Mouse (Mus musculus) gastrocnemius, adult 2 months (tissue): ENCODE results near the gene Ikbke. TPM values are rescaled to one million over a fixed set of nuclear protein-coding genes. Genes with fewer than 3 reads are reported as not detected.
A peak's percentile ranks its signal among the peaks of the same experiment; 100 is the strongest.
"Not testable (repeated sequence)": the region's sequence is repeated elsewhere in the genome, so short reads cannot be mapped to it uniquely, and the experiment has no call there.

Experiments
- DNase-seq: peaks from one replicate; pipeline ENCODE4 v3.0.0; 2022
- H3K27ac ChIP-seq: fragments of 200-600 bp; 2 replicates; pipeline ENCODE4 v1.8.1; 2022; ENCODE audit warnings: mild to moderate bottlenecking
- H3K4me3 ChIP-seq: fragments of 200-600 bp; 2 replicates; pipeline ENCODE4 v1.8.1; 2022; ENCODE audit warnings: mild to moderate bottlenecking, moderate library complexity
- CTCF ChIP-seq: fragments of 200-600 bp; IDR thresholded peaks from 2 replicates; pipeline ENCODE4 v1.8.1; 2022; ENCODE audit warnings: antibody characterized with exemption, mild to moderate bottlenecking, moderate library complexity
- intact Hi-C: fragments of 180-260 bp; cut with DNase I; formaldehyde crosslinking; loops from one replicate; pipeline ENCODE4 v1.15.1; 2025
- total RNA-seq, 2 experiments: library from RNA; stranded (reverse); gene quantifications; 2 replicates each; pipeline ENCODE4 v1.2.3; 2021

Gene Ikbke
- total RNA-seq, 2 experiments from 2014 or later: 0.46 to 1.1 TPM

DNA sequence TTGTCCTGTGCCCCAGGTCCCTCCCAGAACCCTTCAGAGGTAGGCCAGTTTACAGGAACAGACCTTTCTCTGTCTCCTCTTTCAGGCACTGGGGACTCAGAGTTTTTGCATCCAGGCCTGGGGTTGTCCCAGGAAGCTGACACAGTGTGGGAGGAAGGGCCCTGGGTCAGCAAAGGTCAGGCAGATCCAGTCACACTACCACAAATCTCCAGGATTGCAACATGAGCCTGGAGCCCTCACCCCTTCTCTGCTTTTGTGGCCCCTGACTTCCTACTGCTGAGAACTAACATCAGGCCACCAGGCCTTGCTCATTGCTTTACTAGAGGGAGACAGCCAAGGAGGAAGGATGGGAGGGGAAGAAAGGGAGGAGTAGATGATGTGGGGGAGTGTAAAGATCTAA lies 2.6 kb downstream of the Ikbke start:
- intact Hi-C loops: no loop called here
- Histone ChIP-seq H3K27ac (no peak overlapping the region), H3K4me3 (no peak overlapping the region)
- TF ChIP-seq CTCF: no peak
- no peak for DNase-seq

GRCm38 (mm10) chr1:131275577-131275976 lies 3.8 kb downstream of the Ikbke start:
- intact Hi-C loops: no loop called here
- H3K4me3 ChIP-seq: no peak overlapping the region
- H3K27ac ChIP-seq: no peak overlapping the region
- TF ChIP-seq CTCF: no peak
- no peak for DNase-seq

- intact Hi-C loops: no loop called here
- no peak for DNase-seq
- TF ChIP-seq CTCF: no peak
- H3K27ac ChIP-seq: no peak overlapping the region
- H3K4me3 ChIP-seq: no peak overlapping the region
These were observed 4.5 kb downstream of the Ikbke start for GRCm38 (mm10) chr1:131274725-131275539.

- TF ChIP-seq CTCF: peak; percentile 91
These were observed 9.4 kb downstream of the Ikbke start for GRCm38 (mm10) chr1:131269797-131270578.

DNA sequence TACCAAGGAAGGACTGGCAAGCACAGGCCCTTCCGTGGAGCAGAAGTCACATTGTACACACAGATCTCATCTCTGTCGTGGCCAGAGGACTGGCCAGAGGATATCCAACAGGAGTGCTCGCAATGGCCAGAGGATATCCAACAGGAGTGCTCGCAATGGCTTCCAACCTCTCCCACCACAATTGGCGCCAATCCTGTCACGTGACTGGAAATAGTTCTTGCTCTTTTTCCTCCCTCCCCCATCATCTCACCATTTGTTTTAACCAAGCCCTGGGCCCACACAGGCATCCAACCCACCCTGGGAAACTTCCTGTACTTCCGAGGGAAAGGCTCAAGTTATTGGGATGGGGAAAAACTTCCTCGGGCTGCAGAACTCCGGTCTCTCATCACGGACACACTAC lies 10.6 kb downstream of the Ikbke start:
- no peak for TF ChIP-seq CTCF
- intact Hi-C loops: loop anchor here (10.0 kb wide), 1 partner anchor 394 kb away; no protein-coding TSS in a partner anchor

More at GRCm38 (mm10) chr1:131269797-131270578, 9.4 kb downstream of the Ikbke start:
- Histone ChIP-seq H3K4me3 (no peak overlapping the region), H3K27ac (no peak overlapping the region)
- intact Hi-C loops: loop anchor here (10.0 kb wide), 1 partner anchor 395 kb away; no protein-coding TSS in a partner anchor
- DNase-seq: peak; percentile 62

GRCm38 (mm10) chr1:131263905-131264304 lies 15.5 kb downstream of the Ikbke start:
- intact Hi-C loops: loop anchor here (5.0 to 10.0 kb wide), 2 partner anchors 147 to 389 kb away; no protein-coding TSS in a partner anchor
- DNase-seq: no peak
- Histone ChIP-seq H3K4me3 (no peak overlapping the region), H3K27ac (no peak overlapping the region)
- TF ChIP-seq CTCF: no peak

More for the DNA sequence above, 10.6 kb downstream of the Ikbke start:
- Histone ChIP-seq H3K27ac (no peak overlapping the region), H3K4me3 (no peak overlapping the region)
- no peak for DNase-seq

DNA sequence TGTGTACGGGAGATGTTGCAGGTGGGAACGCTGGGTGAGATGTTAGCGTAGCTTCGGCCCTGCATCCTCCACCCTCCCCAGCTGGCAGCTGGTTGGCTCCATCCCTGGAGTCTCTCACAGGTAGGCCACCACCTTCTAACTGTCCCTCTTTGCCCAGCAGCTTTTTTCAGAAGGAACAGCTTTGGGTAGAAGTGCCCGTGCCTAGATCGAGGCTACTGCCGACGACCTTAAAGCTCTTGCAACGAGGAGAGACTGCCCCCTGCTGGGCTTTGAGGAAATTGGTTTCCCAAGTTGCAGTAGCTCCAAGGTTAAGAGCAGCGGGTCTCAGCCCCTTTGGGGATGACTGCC lies 19.1 kb downstream of the Ikbke start:
- peak; percentile 76 for DNase-seq
- Histone ChIP-seq H3K27ac (no peak overlapping the region), H3K4me3 (no peak overlapping the region)
- peak; percentile 97; the same call in 1 of the 2 replicates for TF ChIP-seq CTCF
- intact Hi-C loops: loop anchor here (2.0 to 10.0 kb wide), 3 partner anchors 79 to 385 kb away; no protein-coding TSS in a partner anchor

GRCm38 (mm10) chr1:131259632-131260308 lies 19.6 kb downstream of the Ikbke start:
- Histone ChIP-seq H3K4me3 (no peak overlapping the region), H3K27ac (no peak overlapping the region)
- TF ChIP-seq CTCF: no peak
- DNase-seq: peak; percentile 41
- intact Hi-C loops: loop anchor here (2.0 to 10.0 kb wide), 3 partner anchors 79 to 385 kb away; no protein-coding TSS in a partner anchor

DNA sequence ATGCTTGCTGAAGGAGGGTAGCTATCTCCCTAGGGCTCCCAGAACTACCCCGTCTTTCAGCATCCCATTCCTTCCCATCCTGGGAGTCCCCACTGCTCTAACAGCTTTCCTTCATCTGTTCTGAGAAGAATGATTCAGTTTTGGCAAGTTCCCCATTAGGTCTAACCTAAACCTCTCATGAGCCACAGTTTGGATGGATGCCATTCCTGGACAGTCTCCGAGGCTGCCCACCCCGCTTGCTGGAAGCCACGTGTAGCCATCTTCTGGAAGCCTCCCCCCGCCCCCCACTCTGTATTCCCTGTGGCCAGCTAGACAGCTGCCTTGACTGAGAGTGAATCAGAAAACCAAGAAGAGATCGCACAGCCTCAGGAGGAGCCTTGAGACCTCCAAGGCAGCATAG lies 22.1 kb downstream of the Ikbke start:
- intact Hi-C loops: no loop called here
- TF ChIP-seq CTCF: no peak
- no peak for DNase-seq
- no peak overlapping the region for H3K27ac ChIP-seq
- no peak overlapping the region for H3K4me3 ChIP-seq

DNA sequence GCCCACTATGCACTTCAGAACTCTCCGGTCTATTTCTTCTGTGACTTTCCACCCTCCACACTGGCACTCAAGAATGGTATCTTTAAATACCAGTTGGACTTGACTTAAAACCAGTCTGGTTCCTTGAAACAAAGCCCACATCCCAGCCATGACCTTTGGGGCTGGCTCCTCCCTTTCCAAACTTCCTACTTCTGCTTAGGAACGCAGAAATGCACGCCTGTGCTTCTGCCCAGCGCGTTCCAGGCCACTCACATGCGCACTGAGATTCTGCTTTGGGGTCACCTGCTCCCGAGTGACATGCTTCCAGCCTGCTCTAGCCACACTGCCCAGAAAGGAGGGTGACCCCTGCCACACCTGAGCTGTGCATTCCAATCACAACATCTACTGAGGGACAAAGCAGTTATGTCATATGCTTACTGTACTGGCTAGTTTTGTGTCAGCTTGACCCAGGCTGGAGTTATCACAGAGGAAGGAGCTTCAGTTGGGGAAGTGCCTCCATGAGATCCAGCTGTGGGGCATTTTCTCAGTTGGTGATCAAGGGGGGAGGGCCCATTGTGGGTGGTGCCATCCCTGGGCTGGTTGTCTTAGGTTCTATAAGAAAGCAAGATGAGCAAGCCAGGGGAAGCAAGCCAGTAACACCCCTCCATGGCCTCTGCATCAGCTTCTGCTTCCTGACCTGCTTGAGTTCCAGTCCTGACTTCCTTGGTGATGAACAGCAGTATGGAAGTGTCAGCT lies 26.7 kb downstream of the Ikbke start:
- intact Hi-C loops: not testable (repeated sequence)

DNA sequence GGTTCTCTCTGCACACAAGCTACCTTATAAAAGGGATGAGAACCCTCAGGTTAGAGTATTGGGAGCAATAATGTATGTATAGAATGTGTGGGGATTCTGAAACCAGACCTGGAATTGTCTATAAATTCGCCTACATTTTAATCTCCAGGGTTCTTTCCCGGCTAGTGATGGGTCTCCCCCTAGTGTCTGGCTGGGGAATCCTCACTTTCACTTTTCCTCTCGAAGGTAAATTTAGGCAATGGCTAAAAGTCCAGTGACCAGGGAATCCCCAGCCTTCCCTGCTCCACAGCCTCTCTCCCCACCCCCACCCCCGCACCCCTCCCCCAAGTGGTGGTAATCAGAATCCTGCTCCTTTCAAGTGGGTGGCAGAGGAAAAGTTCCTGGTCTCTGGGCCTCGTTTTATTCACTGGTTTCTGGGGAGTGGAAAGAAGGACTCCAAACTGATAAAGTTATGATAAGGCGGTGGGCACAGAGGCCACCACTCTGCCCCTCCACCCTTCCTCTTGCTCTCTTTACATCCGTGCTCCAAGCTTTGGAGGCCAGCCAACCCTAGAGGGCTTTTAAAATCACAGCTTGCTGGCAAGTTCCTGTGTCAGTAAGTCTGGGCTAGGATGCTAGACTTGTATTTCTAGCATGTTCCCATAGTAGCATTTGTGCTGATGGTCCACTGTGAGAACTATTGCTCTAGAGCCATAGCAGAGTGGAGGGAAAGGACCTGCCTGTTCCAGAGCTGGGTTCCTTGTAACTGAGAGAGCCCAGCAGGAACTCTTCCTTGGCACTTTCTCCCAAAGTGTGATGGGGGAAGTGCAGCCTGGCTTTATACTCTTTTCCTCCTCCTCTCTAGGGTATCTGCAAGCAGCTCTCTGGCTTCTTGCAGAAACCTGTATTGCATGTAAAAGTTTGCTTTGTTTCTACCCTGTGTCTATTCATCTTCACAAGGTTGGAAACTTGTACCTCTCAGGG lies 32.7 kb downstream of the Ikbke start:
- peak overlapping the region; percentile 88 for H3K4me3 ChIP-seq
- DNase-seq: no peak
- H3K27ac ChIP-seq: peak overlapping the region; percentile 32; the same call in 1 of the 2 replicates
- intact Hi-C loops: loop anchor here (1.0 to 5.0 kb wide), 2 partner anchors 65 to 129 kb away; no protein-coding TSS in a partner anchor
- peak; percentile 82 for TF ChIP-seq CTCF

More for the DNA sequence above, 26.7 kb downstream of the Ikbke start:
- not testable (repeated sequence) for H3K4me3 ChIP-seq, H3K27ac ChIP-seq, DNase-seq
